ENCODE assay signal across 22 mouse cellular contexts in the genomic region with DNA sequence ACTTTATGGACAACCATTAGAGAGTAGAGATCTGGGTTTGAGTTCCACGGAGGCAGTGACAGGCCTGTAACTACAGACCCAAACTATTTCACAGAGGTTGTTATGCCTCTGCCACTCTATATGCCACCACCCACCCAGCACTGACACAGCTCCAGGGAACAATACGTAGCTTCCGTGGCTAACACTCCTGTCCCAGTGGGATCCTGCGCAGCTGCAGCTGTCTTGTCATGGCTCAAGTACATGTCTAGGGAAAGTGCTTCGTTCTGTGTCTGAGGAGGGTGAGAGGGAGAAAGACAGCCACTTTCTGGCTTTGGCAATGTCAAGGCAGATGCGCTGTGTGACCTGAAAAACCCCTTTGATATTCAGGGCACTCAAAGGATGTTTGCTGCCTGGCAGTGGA.
"Had no signal": no experiment of that assay in that cellular context is flagged by ENCODE, and none has a peak within 500 bp of the region (broad histone marks: within the 10 kb centered on the region; RNA-seq: fewer than 3 reads in every experiment).

No protein-coding gene starts in this region.

- DNase-seq: gastrocnemius, postnatal 14 days; gastrocnemius, postnatal 36 days; heart, adult 18-20 months; heart, postnatal 10 days; heart, postnatal 36 days; kidney, adult 11 months; kidney, adult 2 months; kidney, adult 9 months; kidney, postnatal 14 days; kidney, postnatal 36 days; layer of hippocampus, adult 9-11 months; layer of hippocampus, postnatal 36 days; left cerebral cortex, postnatal 4 days had no signal

- H3K4me2 ChIP-seq: heart, embryonic 12.5 days; hindbrain, embryonic 13.5 days; hindbrain, embryonic 15.5 days; kidney, embryonic 15.5 days; limb, embryonic 13.5 days had no signal

- H3K36me3 ChIP-seq: heart, embryonic 10.5 days; heart, embryonic 12.5 days; hindbrain, embryonic 13.5 days; hindbrain, embryonic 15.5 days; kidney, embryonic 15.5 days; limb, embryonic 13.5 days had no signal

- H3K4me3 ChIP-seq: heart, embryonic 10.5 days; heart, embryonic 12.5 days; hindbrain, embryonic 13.5 days; hindbrain, embryonic 15.5 days; kidney, embryonic 15.5 days; limb, embryonic 13.5 days had no signal

- H3K27me3 ChIP-seq: heart, embryonic 12.5 days; hindbrain, embryonic 13.5 days; hindbrain, embryonic 15.5 days; kidney, embryonic 15.5 days had no signal

- ATAC-seq: forebrain, embryonic 16.5 days; hindbrain, postnatal 0 days; intestine, embryonic 16.5 days had no signal
